35 mouse cellular contexts compared by ENCODE assay signal in the genomic region with DNA sequence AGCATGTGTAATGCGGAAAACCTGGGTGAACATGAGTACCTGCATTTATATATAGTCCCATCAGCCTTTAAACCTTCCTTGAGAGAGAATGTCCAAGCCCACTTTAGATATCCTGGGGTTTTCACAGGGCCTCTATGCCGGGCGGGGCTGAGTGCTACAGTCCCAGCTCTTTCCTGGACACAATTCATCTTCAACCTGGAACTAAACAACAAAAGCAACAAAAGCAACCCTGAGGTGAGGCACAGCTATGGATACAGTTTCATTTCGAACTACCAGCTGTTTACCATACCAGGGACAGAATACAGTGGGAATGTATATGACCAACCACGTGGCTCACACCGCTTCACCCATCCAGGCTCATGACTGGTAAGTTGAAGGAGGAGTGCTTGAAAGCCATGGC. TPM values are rescaled to one million over a fixed set of nuclear protein-coding genes. Genes with fewer than 3 reads are reported as not detected.
A peak's percentile ranks its signal among the peaks of the same experiment; 100 is the strongest.
DNase-seq lines count a peak whose midpoint lies in the region; ATAC-seq and TF ChIP-seq lines count a peak whose summit lies in the region.
"Had no signal": no experiment of that assay in that cellular context is flagged by ENCODE, and none has a peak within 500 bp of the region (broad histone marks: within the 10 kb centered on the region; RNA-seq: fewer than 3 reads in every experiment).

No protein-coding gene starts in this region.

- H3K27me3 ChIP-seq in erythroblast, embryonic 14.5 days (ENCODE audit: control insufficient read depth) = no peaks in the 10 kb centered on the region
- H3K27me3 ChIP-seq in MEL (ENCODE audit: control insufficient read depth in 1 of 2, insufficient read depth in 2 of 2, low read length in 2 of 2) = no peaks in the 10 kb centered on the region
- H3K27me3 ChIP-seq: embryonic facial prominence, embryonic 13.5 days; hindbrain, embryonic 12.5 days; hindbrain, embryonic 15.5 days had no signal

- H3K36me3 ChIP-seq in erythroblast, embryonic 14.5 days (ENCODE audit: control insufficient read depth) = peaks cover 42% of the 10 kb centered on the region
- H3K36me3 ChIP-seq in MEL (ENCODE audit: control insufficient read depth in 1 of 2, insufficient read depth in 2 of 2, low read length in 2 of 2) = peaks cover 16 to 29% of the 10 kb centered on the region in 2 experiments
- H3K36me3 ChIP-seq: embryonic facial prominence, embryonic 10.5 days; embryonic facial prominence, embryonic 13.5 days; heart, embryonic 10.5 days; hindbrain, embryonic 12.5 days; hindbrain, embryonic 15.5 days had no signal

- peak overlapping the region; percentile 58 for H3K27ac ChIP-seq in MEL (ENCODE audit: control insufficient read depth, low read depth, low read length)
- H3K27ac ChIP-seq: embryonic facial prominence, embryonic 10.5 days; embryonic facial prominence, embryonic 13.5 days; heart, adult 2 months; heart, embryonic 10.5 days; hindbrain, embryonic 12.5 days; hindbrain, embryonic 15.5 days had no signal

- DNase-seq in A20 (ENCODE audit: low read depth, low spot score) (peak; percentile 43), ES-CJ7 (ENCODE audit: low read depth, low spot score) (peak; percentile 54), MEL (ENCODE audit: low read depth, low spot score) (peak; percentile 65)
- DNase-seq in kidney, postnatal 25 days = no peak
- DNase-seq in right cerebral cortex, postnatal 10 days (ENCODE audit: low spot score in 2 of 2) = no peak
- DNase-seq in right cerebral cortex, adult 2 months (ENCODE audit: low spot score in 2 of 2) = no peak
- DNase-seq: adrenal gland, adult 8-10 months; adrenal gland, postnatal 25 days; cerebellum, adult 11-12 months; cerebellum, adult 8-10 months; cerebellum, postnatal 36 days; gastrocnemius, postnatal 25 days; heart, adult 2 months had no signal

- no peak for TF ChIP-seq CTCF in MEL (IDR thresholded peaks at IDR 0.05 in 2 of 3, conservative IDR thresholded peaks at IDR 0.05 in 1 of 3; ENCODE audit: control insufficient read depth in 1 of 3, insufficient read depth in 1 of 3, low read depth in 2 of 3, low read length in 3 of 3, poor library complexity in 1 of 3, severe bottlenecking in 1 of 3)

- H3K9me3 ChIP-seq in erythroblast, embryonic 14.5 days (ENCODE audit: control insufficient read depth, low read length) = no peaks in the 10 kb centered on the region
- no peaks in the 10 kb centered on the region for H3K9me3 ChIP-seq in MEL (replicated peaks; ENCODE audit: insufficient read depth, low read length)
- H3K9me3 ChIP-seq: embryonic facial prominence, embryonic 10.5 days; embryonic facial prominence, embryonic 13.5 days; heart, embryonic 10.5 days; hindbrain, embryonic 12.5 days; hindbrain, embryonic 15.5 days had no signal

- TF ChIP-seq POLR2A in MEL (IDR thresholded peaks at IDR 0.05; ENCODE audit: control insufficient read depth in 1 of 2, insufficient read depth in 1 of 2, low read depth in 1 of 2, low read length in 2 of 2, poor library complexity in 1 of 2) = peak in 1 of 2 experiments; percentile 68; a peak in 2 of 4 replicates

- no peak for TF ChIP-seq RAD21 in MEL (IDR thresholded peaks at IDR 0.05; ENCODE audit: low read depth, low read length)

- no peak for ATAC-seq in erythroblast, adult 5-6 weeks (replicated peaks; ENCODE audit: low FRiP score, poor library complexity, severe bottlenecking)
- ATAC-seq: activated CD4-positive, CD25-positive, alpha-beta regulatory T cell, adult 4 months; CD4-positive, CD25-positive, alpha-beta regulatory T cell, adult 4 months; forebrain, embryonic 14.5 days; forebrain, postnatal 0 days; intestine, postnatal 0 days had no signal

- peaks cover 53% of the 10 kb centered on the region for H3K79me2 ChIP-seq in MEL (ENCODE audit: control insufficient read depth, insufficient read depth, low read length, poor library complexity)

- peak overlapping the region; percentile 64 for H3K4me3 ChIP-seq in erythroblast, embryonic 14.5 days (replicated peaks)
- H3K4me3 ChIP-seq in MEL (ENCODE audit: control insufficient read depth in 1 of 2, insufficient read depth in 1 of 2, low read depth in 2 of 2, low read length in 2 of 2) = peak overlapping the region; percentile 86 to 97
- H3K4me3 ChIP-seq: embryonic facial prominence, embryonic 10.5 days; embryonic facial prominence, embryonic 13.5 days; heart, adult 2 months; heart, embryonic 10.5 days; hindbrain, embryonic 12.5 days; hindbrain, embryonic 15.5 days had no signal

- H3K4me1 ChIP-seq in erythroblast, embryonic 14.5 days (ENCODE audit: control insufficient read depth) = peaks cover 55% of the 10 kb centered on the region
- H3K4me1 ChIP-seq in MEL (ENCODE audit: control insufficient read depth in 1 of 2, insufficient read depth in 2 of 2, low read length in 2 of 2) = peaks cover 0 to 12% of the 10 kb centered on the region in 2 experiments; a peak in 2 of 4 replicates
- H3K4me1 ChIP-seq: embryonic facial prominence, embryonic 10.5 days; heart, embryonic 10.5 days; hindbrain, embryonic 12.5 days had no signal

- no peak for TF ChIP-seq EP300 in MEL (IDR thresholded peaks at IDR 0.05; ENCODE audit: low read depth in 1 of 2, low read length in 2 of 2)

- H3K9ac ChIP-seq in MEL (ENCODE audit: control insufficient read depth, low read depth, low read length, poor library complexity, severe bottlenecking) = peak overlapping the region; percentile 97
- H3K9ac ChIP-seq: embryonic facial prominence, embryonic 13.5 days; forebrain, postnatal 0 days; hindbrain, embryonic 12.5 days; hindbrain, embryonic 15.5 days had no signal

TF ChIP-seq in MEL, 35 proteins besides CTCF, POLR2A, EP300 and RAD21:
- TF ChIP-seq MYC (IDR thresholded peaks at IDR 0.05; ENCODE audit: low read depth, low read length) (no peak), TBP (IDR thresholded peaks at IDR 0.05; ENCODE audit: low read depth, low read length) (no peak; the same call in 1 of the 2 replicates), JUND (IDR thresholded peaks at IDR 0.05; ENCODE audit: low read depth, low read length) (no peak), USF1 (IDR thresholded peaks at IDR 0.05; ENCODE audit: low read depth, low read length) (no peak), ELF1 (IDR thresholded peaks at IDR 0.05; ENCODE audit: low read depth, low read length) (no peak), POLR2AphosphoS2 (IDR thresholded peaks at IDR 0.05; ENCODE audit: low read length) (no peak), MEF2A (IDR thresholded peaks at IDR 0.05; ENCODE audit: extremely low read depth, insufficient replicate concordance, low read depth, low read length, poor library complexity, severe bottlenecking) (no peak), NRF1 (IDR thresholded peaks at IDR 0.05; ENCODE audit: insufficient read depth, low read depth, low read length, poor library complexity, severe bottlenecking) (no peak), UBTF (IDR thresholded peaks at IDR 0.05; ENCODE audit: borderline replicate concordance, insufficient read depth, low read depth, low read length) (no peak)

RNA-seq across cellular contexts. Expression of a gene that starts 5.1 kb away (rescaled TPM):
- 0.06 and 0.08 TPM in 2 replicates for polyA plus RNA-seq in erythroblast, embryonic 14.5 days (2012)
- not detected in 2 replicates for total RNA-seq in erythroblast, adult 5-6 weeks (2015; ENCODE audit: low replicate concordance)
- not detected in 2 replicates for total RNA-seq in erythroblast, adult 5-6 weeks (2017; ENCODE audit: low replicate concordance)
- total RNA-seq in MEL (2012; rRNA removed) = 23.3 and 28.3 TPM in 2 replicates
- polyA plus RNA-seq in MEL (2012; ENCODE audit: insufficient read depth in 1 of 2, insufficient read length in 2 of 2, low read depth in 1 of 2, low replicate concordance in 2 of 2, missing spikeins in 1 of 2) = 10 to 100 TPM in 1 of 2 experiments, not detected in 1; 27.6 TPM
- total RNA-seq: adrenal gland, postnatal 25 days; gastrocnemius, adult 8-10 months; gastrocnemius, postnatal 25 days; heart, adult 2 months; hematopoietic stem cell, adult 5-6 weeks had no signal
- polyA plus RNA-seq: activated CD4-positive, CD25-positive, alpha-beta regulatory T cell, adult 4 months; brain, embryonic 14.5 days; CD4-positive, CD25-positive, alpha-beta regulatory T cell, adult 4 months; cortical plate, adult 2 months; embryonic facial prominence, embryonic 10.5 days; embryonic facial prominence, embryonic 13.5 days; forebrain, embryonic 11.5 days; forebrain, postnatal 0 days; heart, adult 2 months; heart, embryonic 10.5 days; heart, embryonic 14.5 days; heart, postnatal 0 days; hindbrain, embryonic 12.5 days; hindbrain, embryonic 15.5 days; intestine, embryonic 14.5 days; intestine, postnatal 0 days had no signal

RNA-seq across cellular contexts. Expression of a gene that starts 5.2 kb away (rescaled TPM):
- 0.41 and 0.54 TPM in 2 replicates for polyA plus RNA-seq in erythroblast, embryonic 14.5 days (2012)
- 15.8 and 18.2 TPM in 2 replicates for total RNA-seq in erythroblast, adult 5-6 weeks (2015; ENCODE audit: low replicate concordance)
- 32.1 and 44.7 TPM in 2 replicates for total RNA-seq in erythroblast, adult 5-6 weeks (2017; ENCODE audit: low replicate concordance)
- total RNA-seq in MEL (2012; rRNA removed) = 65.6 and 81.1 TPM in 2 replicates
- 10 to 100 TPM in 1 of 2 experiments, not detected in 1; 83.2 TPM for polyA plus RNA-seq in MEL (2012; ENCODE audit: insufficient read depth in 1 of 2, insufficient read length in 2 of 2, low read depth in 1 of 2, low replicate concordance in 2 of 2, missing spikeins in 1 of 2)

RNA-seq across cellular contexts. Expression of a gene that starts 17.1 kb away (rescaled TPM):
- 0.35 and 0.69 TPM in 2 replicates for polyA plus RNA-seq in erythroblast, embryonic 14.5 days (2012)
- 1.2 and 7.7 TPM in 2 replicates for total RNA-seq in erythroblast, adult 5-6 weeks (2015; ENCODE audit: low replicate concordance)
- 9.8 and 11.8 TPM in 2 replicates for total RNA-seq in erythroblast, adult 5-6 weeks (2017; ENCODE audit: low replicate concordance)
- total RNA-seq in MEL (2012; rRNA removed) = 22.7 and 24.2 TPM in 2 replicates
- 10 to 100 TPM in 1 of 2 experiments, not detected in 1; 28.1 TPM for polyA plus RNA-seq in MEL (2012; ENCODE audit: insufficient read depth in 1 of 2, insufficient read length in 2 of 2, low read depth in 1 of 2, low replicate concordance in 2 of 2, missing spikeins in 1 of 2)

RNA-seq across cellular contexts. Expression of a gene that starts 57.5 kb away (rescaled TPM):
- polyA plus RNA-seq in erythroblast, embryonic 14.5 days (2012) = 0.03 TPM in 1 of 2 replicates, not detected in the other
- not detected in 2 replicates for total RNA-seq in erythroblast, adult 5-6 weeks (2015; ENCODE audit: low replicate concordance)
- total RNA-seq in erythroblast, adult 5-6 weeks (2017; ENCODE audit: low replicate concordance) = not detected in 2 replicates
- not detected in 2 replicates for total RNA-seq in MEL (2012; rRNA removed)
- not detected for polyA plus RNA-seq in MEL (2012; ENCODE audit: insufficient read depth in 1 of 2, insufficient read length in 2 of 2, low read depth in 1 of 2, low replicate concordance in 2 of 2, missing spikeins in 1 of 2)
- total RNA-seq: adrenal gland, adult 8-10 months; adrenal gland, postnatal 25 days; forebrain, postnatal 0 days; gastrocnemius, adult 8-10 months; gastrocnemius, postnatal 25 days; heart, adult 2 months; heart, postnatal 25 days; hematopoietic stem cell, adult 5-6 weeks had no signal
- polyA plus RNA-seq: activated CD4-positive, CD25-positive, alpha-beta regulatory T cell, adult 4 months; brain, embryonic 14.5 days; CD4-positive, CD25-positive, alpha-beta regulatory T cell, adult 4 months; cortical plate, adult 2 months; embryonic facial prominence, embryonic 10.5 days; embryonic facial prominence, embryonic 13.5 days; forebrain, embryonic 11.5 days; forebrain, embryonic 14.5 days; forebrain, postnatal 0 days; gonadal fat pad, adult 2 months; heart, adult 2 months; heart, embryonic 10.5 days; heart, embryonic 14.5 days; heart, postnatal 0 days; hindbrain, embryonic 12.5 days; hindbrain, embryonic 15.5 days; intestine, embryonic 14.5 days; intestine, postnatal 0 days had no signal

Comparison
In these comparisons a context has a peak if more than half of its experiments do, and no peak if none do; other contexts are left out.
1. DNase-seq: peak in A20 (single experiment), ES-CJ7 (single experiment) and MEL (single experiment); none in kidney, postnatal 25 days (0 of 2), right cerebral cortex, postnatal 10 days (0 of 2) and right cerebral cortex, adult 2 months (0 of 2).
2. RNA of a gene that starts 5.1 kb away (total RNA-seq): 23.3 to 28.3 TPM in MEL; not detected in erythroblast, adult 5-6 weeks; every median in the first group is over 10 times any median in the second.